Mouse (Mus musculus): Measurements from ENCODE around the gene Pin4. TPM values are rescaled to one million over a fixed set of nuclear protein-coding genes. Genes with fewer than 3 reads are reported as not detected.

The Pin4 gene
- 83.7 and 93.5 TPM in 2 replicates for polyA plus RNA-seq (2015; fragmentation: Nextera tagmentation; extraction: Ambion mirVana)

GRCm38 (mm10) chrX:102119042-102119864 is at the start of gene Pin4:
Gene Pin4 (plus strand): TSS chrX:102119447.
- ATAC-seq, result peak; percentile 99
- 21% methylated on average over 30 of the region's 30 CpGs for WGBS

GRCm38 (mm10) chrX:102070591-102071471 is 48.4 kb upstream of the Pin4 start, which contains the start of gene Rtl5:
Gene Rtl5 (minus strand): TSS chrX:102071304.
- peaks cover 11% of the 10 kb centered on the region; the same call in 1 of the 2 replicates for H3K27me3 ChIP-seq
- no peaks in the 10 kb centered on the region for H3K9me3 ChIP-seq
- H3K4me3 ChIP-seq (replicated peaks), result peak within 1 kb of the TSS; percentile 57
- H3K27ac ChIP-seq, result peak within 1 kb of the TSS; percentile 89
- WGBS, result 24% methylated on average over 61 of the region's 61 CpGs
- H3K9ac ChIP-seq (replicated peaks), result peak within 1 kb of the TSS; percentile 73
- ATAC-seq, result peak; percentile 96
- no peaks in the 10 kb centered on the region for H3K36me3 ChIP-seq
- peak within 1 kb of the TSS; percentile 63 for H3K4me2 ChIP-seq (replicated peaks)
- H3K4me1 ChIP-seq (replicated peaks), result peaks cover 54% of the 10 kb centered on the region

More at GRCm38 (mm10) chrX:102119042-102119864, at the start of gene Pin4:
- Histone ChIP-seq H3K36me3 (peaks cover 13% of the 10 kb centered on the region), H3K4me3 (replicated peaks) (peak within 1 kb of the TSS; percentile 65), H3K9ac (replicated peaks) (peak within 1 kb of the TSS; percentile 70), H3K9me3 (no peaks in the 10 kb centered on the region), H3K27ac (peak within 1 kb of the TSS; percentile 79), H3K4me1 (replicated peaks) (peaks cover 11% of the 10 kb centered on the region; the same call in 1 of the 2 replicates), H3K27me3 (no peaks in the 10 kb centered on the region; the same call in 1 of the 2 replicates), H3K4me2 (replicated peaks) (peak within 1 kb of the TSS; percentile 66)

GRCm38 (mm10) chrX:102071517-102071916 is 47.7 kb upstream of the Pin4 start:
- ATAC-seq, result peak; percentile 59
- H3K4me1 ChIP-seq (replicated peaks), result peaks cover 50% of the 10 kb centered on the region
- peak overlapping the region; percentile 89 for H3K27ac ChIP-seq
- 35% methylated on average over 2 of the region's 2 CpGs for WGBS
- H3K27me3 ChIP-seq, result peaks cover 11% of the 10 kb centered on the region; the same call in 1 of the 2 replicates
- H3K9ac ChIP-seq (replicated peaks), result peak overlapping the region; percentile 48
- no peaks in the 10 kb centered on the region for H3K9me3 ChIP-seq
- peak overlapping the region; percentile 63 for H3K4me2 ChIP-seq (replicated peaks)
- no peaks in the 10 kb centered on the region for H3K36me3 ChIP-seq
- H3K4me3 ChIP-seq (replicated peaks), result peak overlapping the region; percentile 57

- peaks cover 30% of the 10 kb centered on the region for H3K4me1 ChIP-seq (replicated peaks)
- WGBS, result 66% methylated on average over 14 of the region's 14 CpGs
- H3K9ac ChIP-seq (replicated peaks), result no peak overlapping the region
These were observed 45.5 kb upstream of the Pin4 start for GRCm38 (mm10) chrX:102073605-102074325.

GRCm38 (mm10) chrX:102074435-102074834 is 44.8 kb upstream of the Pin4 start:
- peaks cover 24% of the 10 kb centered on the region for H3K4me1 ChIP-seq (replicated peaks)
- WGBS, result 34% methylated on average over 5 of the region's 5 CpGs

More at GRCm38 (mm10) chrX:102073605-102074325, 45.5 kb upstream of the Pin4 start:
- no peak overlapping the region for H3K4me3 ChIP-seq (replicated peaks)
- no peak overlapping the region for H3K27ac ChIP-seq
- no peaks in the 10 kb centered on the region for H3K36me3 ChIP-seq
- no peaks in the 10 kb centered on the region for H3K9me3 ChIP-seq
- ATAC-seq, result no peak
- H3K4me2 ChIP-seq (replicated peaks), result no peak overlapping the region
- peaks cover 11% of the 10 kb centered on the region; the same call in 1 of the 2 replicates for H3K27me3 ChIP-seq

GRCm38 (mm10) chrX:102075158-102075557 is 44.1 kb upstream of the Pin4 start:
- H3K27ac ChIP-seq, result no peak overlapping the region
- peaks cover 9% of the 10 kb centered on the region; the same call in 1 of the 2 replicates for H3K27me3 ChIP-seq
- H3K36me3 ChIP-seq, result no peaks in the 10 kb centered on the region
- no peak overlapping the region for H3K4me3 ChIP-seq (replicated peaks)
- no peaks in the 10 kb centered on the region for H3K9me3 ChIP-seq
- H3K4me2 ChIP-seq (replicated peaks), result no peak overlapping the region
- no peak overlapping the region for H3K9ac ChIP-seq (replicated peaks)
- ATAC-seq, result no peak
- WGBS, result 87% methylated on average over 4 of the region's 4 CpGs
- H3K4me1 ChIP-seq (replicated peaks), result peaks cover 20% of the 10 kb centered on the region

More at GRCm38 (mm10) chrX:102074435-102074834, 44.8 kb upstream of the Pin4 start:
- Histone ChIP-seq H3K9ac (replicated peaks) (no peak overlapping the region), H3K27me3 (peaks cover 11% of the 10 kb centered on the region; the same call in 1 of the 2 replicates), H3K4me2 (replicated peaks) (no peak overlapping the region), H3K9me3 (no peaks in the 10 kb centered on the region), H3K36me3 (no peaks in the 10 kb centered on the region), H3K27ac (no peak overlapping the region), H3K4me3 (replicated peaks) (no peak overlapping the region)
- no peak for ATAC-seq

- peaks cover 5% of the 10 kb centered on the region; the same call in 1 of the 2 replicates for H3K27me3 ChIP-seq
- no peak overlapping the region for H3K27ac ChIP-seq
- ATAC-seq, result no peak
- no peak overlapping the region for H3K9ac ChIP-seq (replicated peaks)
- WGBS, result 86% methylated on average over 7 of the region's 7 CpGs
- H3K4me2 ChIP-seq (replicated peaks), result no peak overlapping the region
- no peaks in the 10 kb centered on the region for H3K9me3 ChIP-seq
- peaks cover 25% of the 10 kb centered on the region for H3K4me1 ChIP-seq (replicated peaks)
- H3K4me3 ChIP-seq (replicated peaks), result no peak overlapping the region
- H3K36me3 ChIP-seq, result no peaks in the 10 kb centered on the region
These were observed 42.1 kb upstream of the Pin4 start for GRCm38 (mm10) chrX:102076886-102077765.

- Histone ChIP-seq H3K4me1 (replicated peaks) (peaks cover 24% of the 10 kb centered on the region), H3K9ac (replicated peaks) (no peak overlapping the region), H3K27me3 (peaks cover 14% of the 10 kb centered on the region; the same call in 1 of the 2 replicates), H3K27ac (peak overlapping the region; percentile 93), H3K4me2 (replicated peaks) (peak overlapping the region; percentile 30; the same call in 1 of the 2 replicates), H3K9me3 (no peaks in the 10 kb centered on the region), H3K4me3 (replicated peaks) (no peak overlapping the region), H3K36me3 (no peaks in the 10 kb centered on the region)
- WGBS, result 38% methylated on average over 10 of the region's 10 CpGs
- ATAC-seq, result 0 out of 2 replicates have a peak, but pooled peaks have one; percentile 6
These were observed 38.2 kb upstream of the Pin4 start for GRCm38 (mm10) chrX:102081076-102081475.

- Histone ChIP-seq H3K9me3 (no peaks in the 10 kb centered on the region), H3K4me3 (replicated peaks) (no peak overlapping the region), H3K36me3 (no peaks in the 10 kb centered on the region), H3K27ac (peak overlapping the region; percentile 93), H3K27me3 (peaks cover 20% of the 10 kb centered on the region; the same call in 1 of the 2 replicates), H3K4me2 (replicated peaks) (peak overlapping the region; percentile 30), H3K4me1 (replicated peaks) (peaks cover 24% of the 10 kb centered on the region), H3K9ac (replicated peaks) (no peak overlapping the region)
- 33% methylated on average over 7 of the region's 7 CpGs for WGBS
- peak; percentile 98 for ATAC-seq
These were observed 37.5 kb upstream of the Pin4 start for GRCm38 (mm10) chrX:102081573-102082279.

GRCm38 (mm10) chrX:102082340-102082739 is 36.9 kb upstream of the Pin4 start:
- peaks cover 21% of the 10 kb centered on the region; the same call in 1 of the 2 replicates for H3K27me3 ChIP-seq
- no peak; the same call in 1 of the 2 replicates for ATAC-seq
- no peak overlapping the region for H3K4me3 ChIP-seq (replicated peaks)
- H3K4me2 ChIP-seq (replicated peaks), result no peak overlapping the region; the same call in 1 of the 2 replicates
- H3K27ac ChIP-seq, result peak overlapping the region; percentile 93
- no peaks in the 10 kb centered on the region for H3K36me3 ChIP-seq
- 34% methylated on average over 5 of the region's 5 CpGs for WGBS
- peaks cover 24% of the 10 kb centered on the region for H3K4me1 ChIP-seq (replicated peaks)
- H3K9ac ChIP-seq (replicated peaks), result no peak overlapping the region
- H3K9me3 ChIP-seq, result no peaks in the 10 kb centered on the region
